Mouse (Mus musculus): ENCODE results near the gene Dtx4. TPM values are rescaled to one million over a fixed set of nuclear protein-coding genes. Genes with fewer than 3 reads are reported as not detected.

Dtx4 gene
- polyA plus RNA-seq, 1 experiment, result not detected

GRCm38 (mm10) chr19:12421680-12422079 is 79.6 kb downstream of the Dtx4 start:
- no peak overlapping the region for H3K4me3 ChIP-seq (ENCODE audit: insufficient read depth, low read depth, low read length)
- H3K4me1 ChIP-seq (ENCODE audit: control insufficient read depth, insufficient read depth, low read length), result no peaks in the 10 kb centered on the region
- WGBS, result 72% methylated on average over 1 of the region's 1 CpGs
- no peak overlapping the region for H3K27ac ChIP-seq (ENCODE audit: insufficient read depth, low read depth, low read length)
- TF ChIP-seq CTCF (IDR thresholded peaks at IDR 0.05; ENCODE audit: insufficient read depth, low read depth, low read length), result no peak
- no peak for TF ChIP-seq POLR2A (IDR thresholded peaks at IDR 0.05; ENCODE audit: insufficient read depth, low read depth, low read length)

DNA sequence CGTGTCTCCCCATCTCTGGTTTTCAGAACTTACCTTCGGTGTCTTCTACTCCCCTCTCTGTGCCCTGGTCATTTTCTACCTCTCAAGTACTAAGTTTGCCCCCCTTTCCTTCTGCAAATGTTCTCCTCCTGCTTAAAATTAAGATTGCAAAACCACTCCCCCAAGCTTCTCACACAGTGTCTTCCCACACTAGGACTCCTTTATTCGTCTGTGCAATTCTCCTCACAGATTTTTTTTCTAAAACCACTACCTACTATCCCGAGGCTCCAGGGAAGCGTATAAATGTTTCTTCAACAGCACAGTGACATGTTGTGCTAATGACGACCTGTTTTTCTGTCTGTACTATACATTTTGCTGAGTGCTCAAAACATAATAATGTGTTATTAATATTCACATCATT is 80.7 kb downstream of the Dtx4 start:
- no peak overlapping the region for H3K4me3 ChIP-seq (ENCODE audit: insufficient read depth, low read depth, low read length)
- 67% methylated on average over 6 of the region's 6 CpGs for WGBS
- no peaks in the 10 kb centered on the region for H3K4me1 ChIP-seq (ENCODE audit: control insufficient read depth, insufficient read depth, low read length)
- TF ChIP-seq POLR2A (IDR thresholded peaks at IDR 0.05; ENCODE audit: insufficient read depth, low read depth, low read length), result no peak
- no peak for TF ChIP-seq CTCF (IDR thresholded peaks at IDR 0.05; ENCODE audit: insufficient read depth, low read depth, low read length)
- no peak overlapping the region for H3K27ac ChIP-seq (ENCODE audit: insufficient read depth, low read depth, low read length)

GRCm38 (mm10) chr19:12418312-12418711 is 82.9 kb downstream of the Dtx4 start:
- H3K4me1 ChIP-seq (ENCODE audit: control insufficient read depth, insufficient read depth, low read length), result no peaks in the 10 kb centered on the region
- TF ChIP-seq CTCF (IDR thresholded peaks at IDR 0.05; ENCODE audit: insufficient read depth, low read depth, low read length) (no peak), POLR2A (IDR thresholded peaks at IDR 0.05; ENCODE audit: insufficient read depth, low read depth, low read length) (no peak)
- no peak overlapping the region for H3K27ac ChIP-seq (ENCODE audit: insufficient read depth, low read depth, low read length)
- no peak overlapping the region for H3K4me3 ChIP-seq (ENCODE audit: insufficient read depth, low read depth, low read length)
- 87% methylated on average over 3 of the region's 3 CpGs for whole genome bisulfite sequencing

DNA sequence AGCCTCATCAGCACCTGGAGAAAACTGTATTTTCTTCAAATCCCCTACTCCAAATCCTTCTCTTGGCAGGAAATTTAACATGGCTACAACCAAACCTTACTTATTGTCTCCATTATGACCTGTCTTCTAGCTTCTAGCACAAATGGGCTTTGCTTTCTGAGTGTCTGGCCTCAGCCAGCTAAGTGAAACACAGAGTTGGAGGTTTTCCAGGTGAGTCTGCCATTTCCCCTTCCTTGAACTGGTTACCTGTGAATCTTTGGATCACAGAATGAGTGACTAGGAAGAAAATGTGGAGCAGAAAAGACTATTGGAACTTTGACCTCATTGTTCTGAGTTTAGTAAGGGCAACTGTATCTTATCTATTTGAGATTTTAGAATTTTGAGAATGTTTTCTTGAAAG is 83.9 kb downstream of the Dtx4 start, which contains the start of gene Olfr1441:
Gene Olfr1441, plus strand, starts transcription at position 73 of the 400 bp plus-strand sequence.
- no peak for TF ChIP-seq CTCF (IDR thresholded peaks at IDR 0.05; ENCODE audit: insufficient read depth, low read depth, low read length)
- no peak for TF ChIP-seq POLR2A (IDR thresholded peaks at IDR 0.05; ENCODE audit: insufficient read depth, low read depth, low read length)
- no peak within 1 kb of the TSS for H3K4me3 ChIP-seq (ENCODE audit: insufficient read depth, low read depth, low read length)
- no peaks in the 10 kb centered on the region for H3K4me1 ChIP-seq (ENCODE audit: control insufficient read depth, insufficient read depth, low read length)
- H3K27ac ChIP-seq (ENCODE audit: insufficient read depth, low read depth, low read length), result no peak within 1 kb of the TSS

Other genes starting within 250 kb of the Dtx4 start
- gene Olfr235, start 240.4 kb downstream of the Dtx4 start, polyA plus RNA-seq (2012; ENCODE audit: insufficient read depth, insufficient read length, low replicate concordance, missing spikeins), result not detected in 2 replicates
- not detected in 2 replicates for gene Olfr1434, start 221.6 kb downstream of the Dtx4 start, polyA plus RNA-seq (2012; ENCODE audit: insufficient read depth, insufficient read length, low replicate concordance, missing spikeins)
- gene Olfr1436, start 202.3 kb downstream of the Dtx4 start, polyA plus RNA-seq (2012; ENCODE audit: insufficient read depth, insufficient read length, low replicate concordance, missing spikeins), result not detected in 2 replicates
- not detected in 2 replicates for gene Olfr1437, start 176.4 kb downstream of the Dtx4 start, polyA plus RNA-seq (2012; ENCODE audit: insufficient read depth, insufficient read length, low replicate concordance, missing spikeins)
- not detected in 2 replicates for gene Olfr1438-ps1, start 165.5 kb downstream of the Dtx4 start, polyA plus RNA-seq (2012; ENCODE audit: insufficient read depth, insufficient read length, low replicate concordance, missing spikeins)
- not detected in 2 replicates for gene Olfr1440, start 114.2 kb downstream of the Dtx4 start, polyA plus RNA-seq (2012; ENCODE audit: insufficient read depth, insufficient read length, low replicate concordance, missing spikeins)
- gene Olfr1441, start 84.0 kb downstream of the Dtx4 start, polyA plus RNA-seq (2012; ENCODE audit: insufficient read depth, insufficient read length, low replicate concordance, missing spikeins), result not detected in 2 replicates
- gene Pfpl, start 73.5 kb downstream of the Dtx4 start, polyA plus RNA-seq (2012; ENCODE audit: insufficient read depth, insufficient read length, low replicate concordance, missing spikeins), result not detected in 2 replicates
- gene Mpeg1, start 40.7 kb downstream of the Dtx4 start, polyA plus RNA-seq (2012; ENCODE audit: insufficient read depth, insufficient read length, low replicate concordance, missing spikeins), result not detected in 2 replicates
- not detected in 2 replicates for gene Fam111a, start 44.3 kb upstream of the Dtx4 start, polyA plus RNA-seq (2012; ENCODE audit: insufficient read depth, insufficient read length, low replicate concordance, missing spikeins)
- not detected in 2 replicates for gene Gm4952, start 98.5 kb upstream of the Dtx4 start, polyA plus RNA-seq (2012; ENCODE audit: insufficient read depth, insufficient read length, low replicate concordance, missing spikeins)
- gene Glyat, start 131.9 kb upstream of the Dtx4 start, polyA plus RNA-seq (2012; ENCODE audit: insufficient read depth, insufficient read length, low replicate concordance, missing spikeins), result not detected in 2 replicates
- gene Olfr1442, start 169.0 kb upstream of the Dtx4 start, polyA plus RNA-seq (2012; ENCODE audit: insufficient read depth, insufficient read length, low replicate concordance, missing spikeins), result not detected in 2 replicates
- not detected in 2 replicates for gene Olfr1443, start 176.7 kb upstream of the Dtx4 start, polyA plus RNA-seq (2012; ENCODE audit: insufficient read depth, insufficient read length, low replicate concordance, missing spikeins)
- gene Keg1, start 194.3 kb upstream of the Dtx4 start, polyA plus RNA-seq (2012; ENCODE audit: insufficient read depth, insufficient read length, low replicate concordance, missing spikeins), result not detected in 2 replicates

Measured in olfactory bulb, adult 2 months (tissue).